8 mouse cellular contexts compared by ENCODE assay signal in genomic region chr2:27676106-27676477, GRCm38 (mm10). TPM values are rescaled to one million over a fixed set of nuclear protein-coding genes. Genes with fewer than 3 reads are reported as not detected.
DNase-seq lines count a peak whose midpoint lies in the region; ATAC-seq lines count a peak whose summit lies in the region.

Gene Rxra (plus strand): TSS chr2:27676440.

- H3K4me2 ChIP-seq in liver, embryonic 15.5 days, result peak within 1 kb of the TSS; percentile 86
- peak within 1 kb of the TSS; percentile 82 for H3K4me2 ChIP-seq in neural tube, embryonic 13.5 days

- 17% methylated on average over 16 of the region's 16 CpGs for WGBS in liver, embryonic 15.5 days (ENCODE audit: insufficient replicate concordance)
- 3% methylated on average over 16 of the region's 16 CpGs for WGBS in neural tube, embryonic 13.5 days

- peaks cover 30% of the 10 kb centered on the region for H3K27me3 ChIP-seq in liver, embryonic 15.5 days
- H3K27me3 ChIP-seq in neural tube, embryonic 13.5 days, result peaks cover 11% of the 10 kb centered on the region

- no peaks in the 10 kb centered on the region for H3K9me3 ChIP-seq in liver, embryonic 15.5 days (replicated peaks)
- H3K9me3 ChIP-seq in neural tube, embryonic 13.5 days, result no peaks in the 10 kb centered on the region

- peak within 1 kb of the TSS; percentile 70 for H3K4me3 ChIP-seq in liver, embryonic 15.5 days (replicated peaks)
- H3K4me3 ChIP-seq in neural tube, embryonic 13.5 days, result peak within 1 kb of the TSS; percentile 73

- peaks cover 73% of the 10 kb centered on the region for H3K4me1 ChIP-seq in liver, embryonic 15.5 days (replicated peaks)
- peaks cover 64% of the 10 kb centered on the region for H3K4me1 ChIP-seq in neural tube, embryonic 13.5 days (replicated peaks)

- H3K9ac ChIP-seq in liver, embryonic 15.5 days, result peak within 1 kb of the TSS; percentile 71
- peak within 1 kb of the TSS; percentile 89 for H3K9ac ChIP-seq in neural tube, embryonic 13.5 days

- peak; percentile 20 to 29 for DNase-seq in left cerebral cortex, adult 18-20 months (ENCODE audit: low spot score in 2 of 2)
- no peak for DNase-seq in left cerebral cortex, adult 9 months (ENCODE audit: low spot score in 2 of 2)
- DNase-seq in embryo, embryonic 10 days (ENCODE audit: low spot score), result peak; percentile 65
- DNase-seq in heart, adult 18-20 months, result peak; percentile 80 to 85
- DNase-seq in kidney, adult 8-10 months, result peak; percentile 87 to 88
- no peak for DNase-seq in right cerebral cortex, postnatal 4 days

- peak within 1 kb of the TSS; percentile 82 for H3K27ac ChIP-seq in liver, embryonic 15.5 days (replicated peaks)
- peak within 1 kb of the TSS; percentile 87 for H3K27ac ChIP-seq in neural tube, embryonic 13.5 days (replicated peaks)

- ATAC-seq in liver, embryonic 15.5 days (ENCODE audit: insufficient read depth), result no peak
- no peak for ATAC-seq in neural tube, embryonic 13.5 days (ENCODE audit: low read depth)

- no peaks in the 10 kb centered on the region for H3K36me3 ChIP-seq in liver, embryonic 15.5 days (replicated peaks)
- no peaks in the 10 kb centered on the region for H3K36me3 ChIP-seq in neural tube, embryonic 13.5 days

RNA-seq across cellular contexts. Expression of gene Rxra, which starts in this region (rescaled TPM):
- 10 to 100 TPM; 25.2 to 25.5 TPM for total RNA-seq in left cerebral cortex, adult 18-20 months (2021)
- total RNA-seq in heart, adult 18-20 months (2021), result 10 to 100 TPM; 51.3 to 52.4 TPM
- 4.7 and 5.8 TPM in 2 replicates for polyA plus RNA-seq in liver, embryonic 15.5 days (2015; fragmentation: Nextera tagmentation; extraction: Ambion mirVana)
- 3.2 and 4.7 TPM in 2 replicates for polyA plus RNA-seq in neural tube, embryonic 13.5 days (2015; fragmentation: Nextera tagmentation; extraction: Ambion mirVana)

Comparison
In these comparisons a context has a peak if more than half of its experiments do, and no peak if none do; other contexts are left out.
1. DNase-seq: peak in left cerebral cortex, adult 18-20 months (2 of 2), embryo, embryonic 10 days (single experiment), heart, adult 18-20 months (2 of 2) and kidney, adult 8-10 months (2 of 2); none in left cerebral cortex, adult 9 months (0 of 2) and right cerebral cortex, postnatal 4 days (single experiment).